In genomic region chr10:128861176-128861575, GRCm38 (mm10) we compare ENCODE assay signal across 18 mouse cellular contexts. TPM values are rescaled to one million over a fixed set of nuclear protein-coding genes. Genes with fewer than 3 reads are reported as not detected.
"Had no signal": no experiment of that assay in that cellular context is flagged by ENCODE, and none has a peak within 500 bp of the region (broad histone marks: within the 10 kb centered on the region; RNA-seq: fewer than 3 reads in every experiment).

No protein-coding gene starts in this region.

- H3K27ac ChIP-seq: left cerebral cortex, adult 2 months; liver, embryonic 13.5 days; midbrain, embryonic 13.5 days had no signal

- ATAC-seq: inflammation-experienced regulatory T-cells, adult 6 months; intestine, embryonic 16.5 days; midbrain, embryonic 13.5 days had no signal

- H3K9me3 ChIP-seq: liver, embryonic 13.5 days; midbrain, embryonic 13.5 days had no signal

- DNase-seq: kidney, adult 18-20 months; kidney, adult 9 months; kidney, postnatal 14 days; layer of hippocampus, postnatal 36 days; liver, embryonic 13.5 days; lung, adult 2 months; lung, postnatal 14 days; lung, postnatal 4 days; right cerebral cortex, adult 18-20 months; right cerebral cortex, postnatal 14 days; right cerebral cortex, postnatal 4 days; spleen, adult 18-20 months; thymus, postnatal 36 days had no signal

- H3K4me1 ChIP-seq: liver, embryonic 13.5 days; midbrain, embryonic 13.5 days had no signal

- H3K4me3 ChIP-seq: left cerebral cortex, adult 2 months; liver, embryonic 13.5 days; midbrain, embryonic 13.5 days had no signal

- H3K27me3 ChIP-seq: liver, embryonic 13.5 days; midbrain, embryonic 13.5 days had no signal

- H3K9ac ChIP-seq: liver, embryonic 13.5 days; midbrain, embryonic 13.5 days had no signal

- H3K4me2 ChIP-seq: liver, embryonic 13.5 days; midbrain, embryonic 13.5 days had no signal

RNA-seq across cellular contexts. Expression of gene Gdf11, which starts 30.3 kb away (rescaled TPM):
- total RNA-seq: megakaryocyte progenitor cell, adult 5-6 weeks had no signal
